ENCODE assay signal across 9 mouse cellular contexts in genomic region chr16:33734545-33734944, GRCm38 (mm10). TPM values are rescaled to one million over a fixed set of nuclear protein-coding genes. Genes with fewer than 3 reads are reported as not detected.
DNase-seq lines count a peak whose midpoint lies in the region; ATAC-seq lines count a peak whose summit lies in the region.
"Had no signal": no experiment of that assay in that cellular context is flagged by ENCODE, and none has a peak within 500 bp of the region (broad histone marks: within the 10 kb centered on the region; RNA-seq: fewer than 3 reads in every experiment).

No protein-coding gene starts in this region.

- H3K9ac ChIP-seq in forebrain, embryonic 16.5 days (replicated peaks; ENCODE audit: low read depth, low read length), result no peak overlapping the region
- no peak overlapping the region for H3K9ac ChIP-seq in limb, embryonic 13.5 days
- H3K9ac ChIP-seq: liver, embryonic 14.5 days had no signal

- no peak overlapping the region for H3K4me3 ChIP-seq in forebrain, embryonic 16.5 days (replicated peaks; ENCODE audit: low read length)
- no peak overlapping the region for H3K4me3 ChIP-seq in limb, embryonic 13.5 days

- peak overlapping the region; percentile 88 for H3K27ac ChIP-seq in forebrain, embryonic 16.5 days (ENCODE audit: low read length)
- H3K27ac ChIP-seq in limb, embryonic 13.5 days, result 0 out of 2 replicates have a peak overlapping the region, but pooled peaks have one; percentile 33
- H3K27ac ChIP-seq: liver, embryonic 14.5 days had no signal

- DNase-seq in testis, postnatal 10 days (ENCODE audit: low spot score), result peak; percentile 38
- DNase-seq in testis, postnatal 14 days (ENCODE audit: low spot score), result no peak
- DNase-seq in splenic B cell, adult 2 months (ENCODE audit: low read depth, low spot score), result peak; percentile 79
- DNase-seq in heart, adult 8-10 months (ENCODE audit: low spot score), result no peak
- no peak for DNase-seq in heart, adult 18-20 months
- no peak for DNase-seq in MN1 (ENCODE audit: low spot score)

- no peaks in the 10 kb centered on the region for H3K27me3 ChIP-seq in forebrain, embryonic 16.5 days (replicated peaks; ENCODE audit: control insufficient read depth, insufficient read depth, low read length)
- no peaks in the 10 kb centered on the region for H3K27me3 ChIP-seq in limb, embryonic 13.5 days
- no peaks in the 10 kb centered on the region for H3K27me3 ChIP-seq in splenic B cell, adult 2 months (ENCODE audit: control insufficient read depth, insufficient read depth, low read length, poor library complexity, severe bottlenecking)

- H3K36me3 ChIP-seq in forebrain, embryonic 16.5 days (ENCODE audit: control insufficient read depth, insufficient read depth), result no peaks in the 10 kb centered on the region
- peaks cover 17% of the 10 kb centered on the region; the same call in 1 of the 2 replicates for H3K36me3 ChIP-seq in limb, embryonic 13.5 days
- no peaks in the 10 kb centered on the region; the same call in none of the 2 replicates for H3K36me3 ChIP-seq in splenic B cell, adult 2 months (ENCODE audit: control insufficient read depth, insufficient read depth, low read length, poor library complexity, severe bottlenecking)

- peaks cover 71% of the 10 kb centered on the region for H3K4me1 ChIP-seq in forebrain, embryonic 16.5 days (replicated peaks; ENCODE audit: control insufficient read depth, insufficient read depth, low read length)
- H3K4me1 ChIP-seq in limb, embryonic 13.5 days, result peaks cover 38% of the 10 kb centered on the region

- 3% methylated on average over 10 of the region's 10 CpGs for WGBS in forebrain, embryonic 16.5 days
- 38% methylated on average over 10 of the region's 10 CpGs for WGBS in limb, embryonic 13.5 days

- peak; percentile 92 for ATAC-seq in forebrain, embryonic 16.5 days
- no peak for ATAC-seq in limb, embryonic 13.5 days (ENCODE audit: low FRiP score, low read depth)

- no peaks in the 10 kb centered on the region for H3K9me3 ChIP-seq in forebrain, embryonic 16.5 days (ENCODE audit: control insufficient read depth, low read length)
- H3K9me3 ChIP-seq in limb, embryonic 13.5 days, result no peaks in the 10 kb centered on the region

- no peak overlapping the region for H3K4me2 ChIP-seq in forebrain, embryonic 16.5 days (ENCODE audit: low read length)
- no peak overlapping the region for H3K4me2 ChIP-seq in limb, embryonic 13.5 days (replicated peaks)

RNA-seq across cellular contexts. Expression of gene Heg1, which starts 50.4 kb away (rescaled TPM):
- 18.6 and 19.7 TPM in 2 replicates for polyA plus RNA-seq in forebrain, embryonic 16.5 days (2015; fragmentation: Nextera tagmentation; extraction: Ambion mirVana)
- polyA plus RNA-seq in limb, embryonic 13.5 days (2015; fragmentation: Nextera tagmentation; extraction: Ambion mirVana), result 14.7 and 16.0 TPM in 2 replicates
- total RNA-seq in heart, adult 8-10 months (2022), result 100 to 1,000 TPM; 122 to 159 (median 140) TPM
- total RNA-seq in heart, adult 18-20 months (2021), result 100 to 1,000 TPM; 104 to 113 TPM

RNA-seq across cellular contexts. Expression of gene Muc13, which starts 59.3 kb away (rescaled TPM):
- polyA plus RNA-seq in forebrain, embryonic 16.5 days (2015; fragmentation: Nextera tagmentation; extraction: Ambion mirVana), result 0.11 TPM in 1 of 2 replicates, not detected in the other
- 0.06 and 0.22 TPM in 2 replicates for polyA plus RNA-seq in limb, embryonic 13.5 days (2015; fragmentation: Nextera tagmentation; extraction: Ambion mirVana)
- under 1 TPM in 2 of 4 experiments, not detected in 2; 0.09 to 0.14 TPM for total RNA-seq in heart, adult 8-10 months (2022)
- not detected for total RNA-seq in heart, adult 18-20 months (2021)

Comparison
In these comparisons a context has a peak if more than half of its experiments do, and no peak if none do; other contexts are left out.
1. DNase-seq: peak in testis, postnatal 10 days (single experiment) and splenic B cell, adult 2 months (single experiment); none in testis, postnatal 14 days (single experiment), heart, adult 8-10 months (single experiment), heart, adult 18-20 months (0 of 2) and MN1 (single experiment).